Mouse (Mus musculus) heart, adult 8-10 months (tissue): ENCODE measurements around the gene Add1. TPM values are rescaled to one million over a fixed set of nuclear protein-coding genes. Genes with fewer than 3 reads are reported as not detected.

ENCODE experiments used
- DNase-seq: peaks from one replicate; pipeline ENCODE4 v3.0.0; 2022; ENCODE audit warnings: low spot score
- microRNA-seq: library from miRNA; unstranded; fragments of <30 nt; microRNA quantifications from one replicate; pipeline ENCODE4 v1.2.0, GENCODE M21; 2022
- total RNA-seq, 4 experiments: library from RNA; stranded (reverse); gene quantifications; 2 replicates each; pipeline ENCODE4 v1.2.4; 2022

Gene Add1
- total RNA-seq, 4 experiments from 2014 or later, result 124 to 154 (median 134) TPM

- DNase-seq, result no peak
Observed at GRCm38 (mm10) chr5:34670280-34670679, 96.8 kb downstream of the Add1 start.

Small RNAs within 50 kb of the gene (microRNA-seq; reads per million reads assigned to microRNA genes)
- gene Mir7036b, result 1.4 reads per million

Other genes with a start within 250 kb of the Add1 start
- 10 to 100 TPM; 25.3 to 35.7 (median 30.4) TPM for gene Rnf4, start 237.4 kb upstream of the Add1 start, total RNA-seq
- gene Fam193a, start 203.7 kb upstream of the Add1 start, total RNA-seq, result 10 to 100 TPM; 21.1 to 26.8 (median 23.3) TPM
- 1 to 10 TPM; 6.6 to 8.4 (median 7.7) TPM for gene Tnip2, start 59.7 kb upstream of the Add1 start, total RNA-seq
- 1 to 10 TPM; 1.3 to 3.6 (median 1.8) TPM for gene Sh3bp2, start 47.8 kb upstream of the Add1 start, total RNA-seq
- 10 to 100 TPM in 3 of 4 experiments, 1 to 10 TPM in 1; 8.9 to 15.3 (median 11.0) TPM for gene Mfsd10, start 63.5 kb downstream of the Add1 start, total RNA-seq
- gene Nop14, start 86.5 kb downstream of the Add1 start, total RNA-seq, result 10 to 100 TPM; 12.0 to 14.6 (median 12.8) TPM
- gene Grk4, start 86.7 kb downstream of the Add1 start, total RNA-seq, result 1 to 10 TPM in 1 of 4 experiments, under 1 TPM in 3; 0.57 to 1.8 (median 0.69) TPM
- gene Htt, start 188.1 kb downstream of the Add1 start, total RNA-seq, result 10 to 100 TPM; 12.1 to 13.2 (median 12.4) TPM